Mouse (Mus musculus) forebrain, embryonic 15.5 days (tissue): ENCODE data around the gene Cntfr. TPM values are rescaled to one million over a fixed set of nuclear protein-coding genes. Genes with fewer than 3 reads are reported as not detected.
A peak's percentile ranks its signal among the peaks of the same experiment; 100 is the strongest.
"Not testable (repeated sequence)": the region's sequence is repeated elsewhere in the genome, so short reads cannot be mapped to it uniquely, and the experiment has no call there.

Experiments used
- ATAC-seq: fragments of 200-750 bp; cut with Nextera tagmentation; replicated peaks from 2 replicates; pipeline ENCODE4 v1.8.0; 2017; ENCODE audit warnings: mild to moderate bottlenecking, moderate TSS enrichment, moderate library complexity
- H3K27ac ChIP-seq: fragments of 300-500 bp; sonication (generic); replicated peaks from 2 replicates; pipeline ENCODE4 v1.5.1; 2015; ENCODE audit warnings: mild to moderate bottlenecking, inconsistent platforms
- H3K27me3 ChIP-seq: fragments of 300-500 bp; sonication (generic); 2 replicates; pipeline ENCODE4 v1.6.1; 2015; ENCODE audit warnings: inconsistent platforms
- H3K36me3 ChIP-seq: fragments of 300-500 bp; sonication (generic); 2 replicates; pipeline ENCODE4 v1.6.1; 2015; ENCODE audit warnings: mild to moderate bottlenecking, inconsistent platforms
- H3K4me1 ChIP-seq: fragments of 300-500 bp; sonication (generic); 2 replicates; pipeline ENCODE4 v1.6.1; 2015; ENCODE audit warnings: inconsistent platforms
- H3K4me2 ChIP-seq: fragments of 300-500 bp; sonication (generic); replicated peaks from 2 replicates; pipeline ENCODE4 v1.6.1; 2015; ENCODE audit warnings: mild to moderate bottlenecking, inconsistent platforms
- H3K4me3 ChIP-seq: fragments of 300-500 bp; sonication (generic); 2 replicates; pipeline ENCODE4 v1.5.1; 2015; ENCODE audit warnings: mild to moderate bottlenecking, inconsistent platforms
- H3K9ac ChIP-seq: fragments of 300-500 bp; sonication (generic); replicated peaks from 2 replicates; pipeline ENCODE4 v1.6.1; 2015; ENCODE audit warnings: mild to moderate bottlenecking, inconsistent platforms
- H3K9me3 ChIP-seq: fragments of 300-500 bp; sonication (generic); 2 replicates; pipeline ENCODE4 v1.6.1; 2016; ENCODE audit warnings: inconsistent platforms
- WGBS: fragments of 180-500 bp; shearing (Covaris S2); methylation state at CpG from one replicate; pipeline ENCODE4 v1.1.7; 2015; ENCODE audit warnings: mixed read lengths; 5-methylcytosine and 5-hydroxymethylcytosine counted together
- polyA plus RNA-seq: library from polyadenylated mRNA; unstranded; fragments of >200 nt; fragmentation: Nextera tagmentation; extraction: Ambion mirVana; gene quantifications from 2 replicates; pipeline ENCODE4 v1.2.1, GENCODE M21; 2015

Gene Cntfr
- polyA plus RNA-seq, 1 experiment from 2014 or later: 16.6 TPM

DNA sequence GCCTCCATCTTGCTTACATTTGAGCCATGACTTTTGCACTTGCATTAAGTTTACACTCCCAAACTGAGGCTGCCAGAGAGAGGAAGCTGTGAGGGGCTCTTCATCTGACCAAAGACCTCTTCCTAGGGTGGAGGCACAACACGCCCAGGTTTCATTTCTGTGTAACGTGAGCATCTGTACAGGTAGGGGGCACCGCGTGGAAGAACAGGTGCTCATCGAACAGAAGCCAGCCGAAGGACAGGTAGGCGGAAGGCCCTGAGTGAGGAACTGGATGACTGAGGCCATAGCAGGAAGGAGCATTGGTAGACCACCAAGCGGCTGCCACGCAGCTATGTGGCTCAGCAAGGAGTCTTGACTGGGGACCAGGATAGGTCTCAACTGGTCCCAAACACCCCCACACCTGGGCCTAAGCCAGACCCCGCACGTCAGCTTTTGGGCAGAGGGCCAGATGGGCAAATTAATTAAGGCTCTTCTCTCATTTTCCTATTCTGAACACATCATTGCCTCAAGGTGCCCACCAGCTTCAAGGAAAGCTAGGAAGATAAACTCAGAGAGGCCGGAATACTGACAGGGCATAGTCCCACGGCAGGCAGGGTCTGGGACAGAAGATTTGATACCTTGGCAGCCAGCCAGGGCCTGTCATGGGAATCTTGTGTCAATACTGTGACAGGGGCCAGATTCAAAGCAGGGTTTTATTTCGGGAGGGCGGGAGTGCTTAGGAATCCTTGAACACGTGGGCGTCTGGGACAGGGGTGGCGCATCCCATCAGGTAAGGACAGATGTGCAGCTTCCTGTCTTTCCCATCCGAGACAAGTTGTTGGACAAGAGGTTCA lies 9.2 kb upstream of the Cntfr start:
- 42% methylated on average over 19 of the region's 19 CpGs for WGBS

DNA sequence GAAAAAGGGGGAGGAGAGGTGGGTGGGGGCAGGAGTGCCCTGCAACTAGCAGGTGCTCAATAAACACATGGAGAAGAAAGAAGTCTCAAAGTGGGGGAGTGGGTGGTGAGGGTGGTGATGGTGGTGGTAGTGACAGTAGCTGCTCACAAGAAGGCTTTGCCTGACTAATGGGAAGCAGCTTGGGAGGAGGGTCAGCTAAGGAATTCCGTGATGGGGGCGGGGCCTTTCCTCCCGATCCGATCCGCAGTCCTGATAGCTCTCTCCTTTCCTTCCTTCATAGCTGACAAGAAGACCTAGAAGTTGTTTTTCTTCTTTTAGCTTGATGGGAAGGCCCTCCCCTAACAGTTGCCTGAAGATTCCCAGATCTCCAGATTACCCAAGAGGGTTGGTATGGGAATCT lies 7.8 kb upstream of the Cntfr start:
- Histone ChIP-seq H3K4me3 (no peak overlapping the region), H3K9me3 (no peaks in the 10 kb centered on the region), H3K4me1 (peaks cover 25% of the 10 kb centered on the region), H3K9ac (no peak overlapping the region), H3K36me3 (no peaks in the 10 kb centered on the region), H3K27me3 (no peaks in the 10 kb centered on the region), H3K27ac (no peak overlapping the region), H3K4me2 (no peak overlapping the region)
- 8% methylated on average over 5 of the region's 5 CpGs for WGBS
- ATAC-seq: no peak

More for the DNA sequence above, 9.2 kb upstream of the Cntfr start:
- Histone ChIP-seq H3K9ac (no peak overlapping the region), H3K4me1 (peaks cover 29% of the 10 kb centered on the region), H3K4me3 (no peak overlapping the region), H3K27ac (peak overlapping the region; percentile 14; the same call in 1 of the 2 replicates), H3K27me3 (no peaks in the 10 kb centered on the region), H3K36me3 (peaks cover 4% of the 10 kb centered on the region; the same call in 1 of the 2 replicates), H3K9me3 (no peaks in the 10 kb centered on the region), H3K4me2 (peak overlapping the region; percentile 28; the same call in 1 of the 2 replicates)
- ATAC-seq: no peak

DNA sequence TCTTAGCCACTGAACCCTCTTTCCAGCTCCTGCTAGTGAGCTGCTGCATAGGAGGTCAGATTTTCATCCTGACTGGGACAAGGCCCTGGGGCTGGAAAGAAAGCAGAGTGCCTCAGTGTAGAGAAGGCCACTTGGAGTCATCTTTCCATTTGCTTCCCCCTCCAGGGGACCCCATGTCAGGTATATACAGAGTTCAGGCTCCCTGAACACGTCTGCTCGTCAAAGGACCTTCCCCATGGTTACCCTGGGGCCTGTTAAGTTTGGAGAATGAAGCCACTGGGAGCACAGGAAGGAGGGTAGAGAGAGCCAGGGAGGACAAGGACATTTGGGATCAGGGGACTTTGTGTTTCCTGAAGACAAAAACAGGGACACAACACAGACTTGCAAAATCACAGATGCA lies 5.3 kb upstream of the Cntfr start:
- not testable (repeated sequence) for H3K4me2 ChIP-seq, H3K36me3 ChIP-seq, H3K9me3 ChIP-seq, H3K27ac ChIP-seq, H3K27me3 ChIP-seq, H3K4me3 ChIP-seq, ATAC-seq, H3K9ac ChIP-seq
- peaks cover 14% of the 10 kb centered on the region for H3K4me1 ChIP-seq
- WGBS: 60% methylated on average over 2 of the region's 2 CpGs

DNA sequence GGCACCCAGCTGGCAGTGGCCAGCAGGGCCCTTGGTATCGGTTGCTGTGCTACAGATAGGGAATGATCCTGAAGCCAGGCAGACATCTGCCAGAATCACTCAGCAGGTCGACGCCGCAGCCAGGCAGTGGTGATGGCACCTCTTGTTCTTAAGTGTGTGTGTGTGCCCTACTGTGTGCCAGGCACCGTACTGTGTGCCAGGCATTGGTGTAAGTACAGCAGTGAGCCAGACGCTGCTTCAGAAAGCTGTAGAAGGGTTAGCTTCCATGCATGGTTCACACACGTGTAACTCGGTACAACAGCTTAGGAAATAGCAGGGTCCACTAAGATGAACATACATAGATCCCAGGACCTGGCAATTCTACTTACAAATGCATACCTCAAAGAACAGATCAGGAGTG lies 3.3 kb upstream of the Cntfr start:
- not testable (repeated sequence) for H3K27me3 ChIP-seq, H3K4me2 ChIP-seq, H3K4me1 ChIP-seq, H3K9me3 ChIP-seq, H3K36me3 ChIP-seq, H3K4me3 ChIP-seq, ATAC-seq, H3K9ac ChIP-seq, H3K27ac ChIP-seq
- WGBS: 73% methylated on average over 5 of the region's 8 CpGs

DNA sequence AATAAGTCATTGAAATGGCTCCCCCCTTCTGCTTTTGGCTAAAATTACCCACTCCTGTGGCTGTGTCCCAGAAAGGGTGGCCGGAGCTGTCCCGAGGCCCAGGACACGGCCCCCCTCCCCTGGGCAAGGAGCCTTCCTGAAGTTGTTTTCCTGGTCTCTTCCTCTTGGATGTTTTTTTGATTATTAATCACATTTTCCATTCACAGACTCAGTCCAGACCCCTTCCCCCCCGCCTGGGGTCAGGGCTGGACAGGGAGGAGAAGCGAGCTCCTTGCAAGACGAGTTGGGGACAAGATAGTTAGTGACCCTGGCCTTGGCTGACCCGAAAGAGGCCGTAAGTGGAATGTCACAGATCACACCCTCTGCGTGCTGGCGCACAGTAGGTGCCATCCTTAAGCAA lies 2.9 kb upstream of the Cntfr start, which contains the start of gene Il11ra1:
TSS of gene Il11ra1 (plus strand) at position 207 of the 400 bp plus-strand sequence.
- H3K4me2 ChIP-seq: peak within 1 kb of the TSS; percentile 23
- H3K27me3 ChIP-seq, ATAC-seq, H3K9me3 ChIP-seq, H3K27ac ChIP-seq, H3K36me3 ChIP-seq, H3K4me1 ChIP-seq, H3K4me3 ChIP-seq, H3K9ac ChIP-seq: not testable (repeated sequence)
- WGBS: 93% methylated on average over 10 of the region's 10 CpGs

DNA sequence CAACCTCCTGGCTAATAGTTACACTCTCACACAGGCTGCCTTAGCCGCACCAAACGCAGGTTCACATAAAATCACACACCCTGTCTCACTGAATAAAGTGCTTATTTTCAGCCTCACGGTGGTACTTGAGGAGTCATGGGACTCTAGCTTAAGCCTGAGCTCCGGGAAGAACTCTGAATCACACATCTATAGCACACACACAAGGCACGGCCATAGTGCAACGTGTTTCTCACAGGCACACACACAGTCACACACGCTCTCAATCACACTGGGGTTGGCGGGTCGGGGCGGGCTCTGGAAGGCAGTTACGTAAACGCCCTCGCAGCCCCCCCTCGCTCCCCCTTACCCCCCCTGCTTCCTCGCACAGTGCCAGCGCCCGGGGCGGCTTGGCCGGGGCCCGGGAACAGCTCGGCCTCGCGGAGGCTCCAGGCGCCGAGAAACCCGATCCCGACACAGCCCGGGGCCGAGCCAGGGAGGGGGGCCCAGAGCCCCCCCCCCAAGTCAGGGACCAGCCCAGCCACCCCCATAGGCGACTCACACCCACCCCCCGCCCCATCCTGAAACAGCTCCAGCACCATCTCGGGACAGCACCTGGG lies 1.6 kb upstream of the Cntfr start:
- 4% methylated on average over 27 of the region's 32 CpGs for whole genome bisulfite sequencing
- not testable (repeated sequence) for H3K27ac ChIP-seq, H3K9ac ChIP-seq, ATAC-seq, H3K9me3 ChIP-seq, H3K4me3 ChIP-seq, H3K27me3 ChIP-seq, H3K4me1 ChIP-seq, H3K36me3 ChIP-seq
- H3K4me2 ChIP-seq: peak overlapping the region; percentile 23

DNA sequence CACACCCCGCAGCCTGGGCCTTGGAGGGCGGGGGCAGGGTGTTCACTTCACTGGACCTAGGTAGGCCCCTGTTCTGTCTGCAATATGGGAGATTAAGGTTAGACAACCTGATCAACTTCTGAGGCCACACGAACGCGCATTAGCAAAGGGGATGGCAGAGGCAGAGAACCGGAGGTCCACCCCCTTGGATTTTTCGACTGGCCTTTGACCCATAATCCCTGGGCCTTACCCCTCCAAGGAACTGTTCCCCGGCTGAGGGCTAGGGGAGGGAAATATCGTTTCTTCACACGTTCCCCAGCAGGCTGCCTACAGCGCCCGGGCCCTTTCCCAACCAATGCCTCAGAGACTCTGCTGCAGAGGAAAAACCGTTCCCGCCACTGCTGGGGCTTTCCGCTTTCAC lies 437 bp downstream of the Cntfr start:
- H3K36me3 ChIP-seq, H3K4me3 ChIP-seq, H3K27me3 ChIP-seq, H3K27ac ChIP-seq, H3K4me2 ChIP-seq, H3K4me1 ChIP-seq, H3K9me3 ChIP-seq, ATAC-seq, H3K9ac ChIP-seq: not testable (repeated sequence)
- WGBS: 7% methylated on average over 11 of the region's 15 CpGs

DNA sequence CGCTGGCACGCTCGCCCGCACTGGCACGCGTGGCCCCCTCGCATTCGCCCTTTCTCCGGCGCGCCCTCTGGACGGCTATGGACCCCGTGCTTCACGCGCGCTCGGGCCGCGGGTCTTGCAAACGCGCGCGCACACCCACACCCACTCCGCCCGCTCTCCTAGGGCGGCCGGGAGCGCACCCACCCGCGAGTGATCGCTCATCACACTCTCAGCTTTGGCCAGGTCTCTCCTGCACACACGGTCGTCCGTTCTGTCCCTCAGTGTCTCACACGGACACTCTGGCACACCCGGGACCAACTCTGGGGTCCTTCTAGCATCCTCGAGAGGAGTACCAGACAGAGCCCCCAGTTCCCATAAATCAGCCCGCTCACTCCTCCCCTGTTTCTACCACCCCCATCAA lies 1.1 kb downstream of the Cntfr start:
- 5% methylated on average over 14 of the region's 38 CpGs for WGBS

DNA sequence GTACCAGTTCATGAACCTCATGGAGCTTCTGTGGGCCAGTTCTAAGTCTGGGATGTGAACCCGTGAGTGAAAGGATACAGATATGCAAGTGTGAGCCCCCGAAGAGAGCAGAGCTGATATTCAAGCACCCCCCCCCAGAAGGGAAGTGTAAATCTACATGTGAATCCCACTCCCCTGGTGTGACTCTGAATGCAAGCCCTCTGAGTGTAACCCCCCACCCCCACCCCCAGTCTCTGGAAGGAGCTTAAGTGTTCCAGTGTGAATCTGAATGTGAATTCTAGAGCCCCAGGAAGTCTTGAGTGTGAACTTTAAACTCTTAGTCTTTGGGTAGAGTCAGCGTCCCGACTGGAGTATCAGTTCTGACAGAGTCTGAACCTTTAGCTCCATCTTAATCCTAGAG lies 3.4 kb downstream of the Cntfr start:
- 5% methylated on average over 4 of the region's 4 CpGs for WGBS
- not testable (repeated sequence) for ATAC-seq
- peak overlapping the region; percentile 6; the same call in 1 of the 2 replicates for H3K4me3 ChIP-seq

More for the DNA sequence above, 1.1 kb downstream of the Cntfr start:
- Histone ChIP-seq H3K4me3 (peak overlapping the region; percentile 23), H3K4me2 (peak overlapping the region; percentile 38)
- H3K27ac ChIP-seq, H3K9ac ChIP-seq, H3K27me3 ChIP-seq, ATAC-seq, H3K36me3 ChIP-seq, H3K9me3 ChIP-seq, H3K4me1 ChIP-seq: not testable (repeated sequence)

DNA sequence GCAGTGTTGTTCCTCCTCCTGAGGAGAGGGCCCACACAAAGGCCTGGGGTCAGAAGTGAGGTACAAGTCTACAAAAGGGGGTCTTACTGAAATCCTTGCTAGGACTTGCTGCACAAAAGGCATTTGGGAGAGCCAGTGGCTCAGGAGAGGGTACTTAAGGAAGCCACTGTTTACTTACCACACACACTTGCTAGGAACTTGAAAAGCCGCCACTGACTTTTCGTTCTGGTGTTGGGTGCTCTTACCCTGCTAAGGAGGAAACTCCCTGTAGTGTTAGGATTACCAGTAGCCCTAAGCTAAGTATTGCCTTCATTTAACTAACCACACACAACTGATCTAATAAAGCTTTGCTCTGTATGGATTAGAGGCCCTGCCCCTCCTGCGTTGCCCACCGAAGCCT lies 6.9 kb downstream of the Cntfr start:
- H3K4me2 ChIP-seq, H3K27ac ChIP-seq, H3K9me3 ChIP-seq, ATAC-seq, H3K36me3 ChIP-seq, H3K27me3 ChIP-seq, H3K4me3 ChIP-seq, H3K9ac ChIP-seq: not testable (repeated sequence)
- no CpG with 5 or more reads among the region's 4 CpGs for WGBS
- H3K4me1 ChIP-seq: peaks cover 14% of the 10 kb centered on the region

More for the DNA sequence above, 3.4 kb downstream of the Cntfr start:
- H3K9me3 ChIP-seq, H3K27ac ChIP-seq, H3K9ac ChIP-seq, H3K4me1 ChIP-seq, H3K36me3 ChIP-seq, H3K27me3 ChIP-seq: not testable (repeated sequence)
- peak overlapping the region; percentile 25; the same call in 1 of the 2 replicates for H3K4me2 ChIP-seq

DNA sequence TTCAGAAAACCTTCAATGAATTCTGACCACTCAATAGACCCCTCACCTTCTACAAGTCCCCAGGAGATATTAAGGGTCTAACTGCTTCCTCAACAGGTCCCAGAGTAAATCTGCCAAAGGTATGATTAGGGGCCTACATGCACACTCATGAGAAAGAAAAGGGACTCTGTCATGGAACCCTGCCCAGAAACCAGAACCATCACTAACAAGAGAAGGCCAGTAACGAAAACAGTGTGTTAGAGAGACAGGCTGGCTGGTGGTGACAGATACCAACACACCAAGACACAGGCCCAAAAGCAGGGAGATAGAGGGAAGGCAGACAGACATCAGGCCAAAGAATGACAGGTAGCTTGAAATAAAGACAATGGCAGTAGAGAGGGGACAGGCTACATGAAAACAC lies 8.3 kb downstream of the Cntfr start:
- Histone ChIP-seq H3K9ac (0 out of 2 replicates have a peak overlapping the region, but pooled peaks have one; percentile 15), H3K27ac (peak overlapping the region; percentile 54; the same call in 1 of the 2 replicates), H3K4me1 (peaks cover 21% of the 10 kb centered on the region)
- not testable (repeated sequence) for H3K9me3 ChIP-seq, ATAC-seq, H3K27me3 ChIP-seq, H3K36me3 ChIP-seq, H3K4me2 ChIP-seq, H3K4me3 ChIP-seq
- whole genome bisulfite sequencing: 25% methylated on average over 1 of the region's 1 CpGs

DNA sequence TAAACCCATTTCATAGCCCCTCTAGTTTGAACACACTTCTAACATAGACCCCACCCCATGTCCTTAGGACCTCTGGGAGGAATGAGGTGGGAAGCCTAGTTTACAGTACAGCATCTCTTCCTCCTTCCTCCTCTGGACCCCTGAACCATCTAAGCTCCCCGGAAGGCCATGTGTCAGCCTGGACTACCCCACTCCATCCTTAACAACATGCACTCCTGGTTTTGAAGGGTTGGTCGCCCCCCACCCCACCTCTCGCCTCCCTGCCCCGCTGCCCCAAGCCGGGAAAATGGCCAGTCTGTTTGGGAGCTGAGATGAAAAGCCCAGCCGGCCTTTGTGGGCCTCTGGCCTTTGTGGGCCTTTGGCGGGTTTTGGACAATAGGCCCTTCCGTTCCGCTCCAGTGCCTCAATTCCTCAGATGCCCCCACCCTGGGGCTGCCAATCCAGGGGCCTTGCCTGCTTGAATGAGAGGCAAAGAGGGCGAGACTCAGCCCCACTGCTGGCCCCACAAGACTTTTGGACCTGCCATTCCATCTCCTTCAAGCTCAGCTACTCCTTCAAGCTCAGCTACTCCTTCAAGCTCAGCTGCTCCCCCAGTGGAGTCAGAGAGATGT lies 10.9 kb downstream of the Cntfr start:
- H3K4me2 ChIP-seq, H3K9ac ChIP-seq, H3K27me3 ChIP-seq, H3K9me3 ChIP-seq, H3K36me3 ChIP-seq, H3K4me3 ChIP-seq: not testable (repeated sequence)
- ATAC-seq: 0 out of 2 replicates have a peak, but pooled peaks have one; percentile 10
- WGBS: 9% methylated on average over 10 of the region's 10 CpGs
- H3K27ac ChIP-seq: peak overlapping the region; percentile 54
- peaks cover 36% of the 10 kb centered on the region for H3K4me1 ChIP-seq
